Mouse (Mus musculus) regulatory T cell (primary cell): ENCODE results near the gene Negr1.

Experiments
- in situ Hi-C: fragments of 300-600 bp; cut with MboI, MseI; formaldehyde crosslinking; loops from one replicate; pipeline ENCODE4 v1.15.1; 2025; ENCODE audit warnings: high pct_unique_total_duplicates

Gene Negr1

GRCm38 (mm10) chr3:157105580-157106264 is 544.1 kb downstream of the Negr1 start:
- in situ Hi-C loops = no loop called here

GRCm38 (mm10) chr3:157108156-157108555 is 546.6 kb downstream of the Negr1 start:
- in situ Hi-C loops = no loop called here

GRCm38 (mm10) chr3:157109308-157109707 is 547.7 kb downstream of the Negr1 start:
- in situ Hi-C loops = no loop called here

GRCm38 (mm10) chr3:157115105-157115760 is 553.6 kb downstream of the Negr1 start:
- in situ Hi-C loops = no loop called here

GRCm38 (mm10) chr3:157116024-157116423 is 554.4 kb downstream of the Negr1 start:
- in situ Hi-C loops = no loop called here

GRCm38 (mm10) chr3:157119916-157120315 is 558.3 kb downstream of the Negr1 start:
- in situ Hi-C loops = no loop called here

- in situ Hi-C loops = no loop called here
Measured at GRCm38 (mm10) chr3:157146124-157146855, 584.7 kb downstream of the Negr1 start.

- in situ Hi-C loops = no loop called here
Measured at GRCm38 (mm10) chr3:157154902-157155301, 593.3 kb downstream of the Negr1 start.

- in situ Hi-C loops = no loop called here
Measured at GRCm38 (mm10) chr3:157155513-157155912, 593.9 kb downstream of the Negr1 start.

GRCm38 (mm10) chr3:157164840-157165595 is 603.4 kb downstream of the Negr1 start:
- in situ Hi-C loops = no loop called here

GRCm38 (mm10) chr3:157181975-157182374 is 620.4 kb downstream of the Negr1 start:
- in situ Hi-C loops = no loop called here

- in situ Hi-C loops = no loop called here
Measured at GRCm38 (mm10) chr3:157188939-157189725, 627.5 kb downstream of the Negr1 start.

- in situ Hi-C loops = no loop called here
Measured at GRCm38 (mm10) chr3:157189834-157190233, 628.2 kb downstream of the Negr1 start.

GRCm38 (mm10) chr3:157190551-157190950 is 629.0 kb downstream of the Negr1 start:
- in situ Hi-C loops = no loop called here

GRCm38 (mm10) chr3:157192021-157192420 is 630.4 kb downstream of the Negr1 start:
- in situ Hi-C loops = no loop called here

GRCm38 (mm10) chr3:157193141-157193540 is 631.5 kb downstream of the Negr1 start:
- in situ Hi-C loops = no loop called here

GRCm38 (mm10) chr3:157198659-157199058 is 637.1 kb downstream of the Negr1 start:
- in situ Hi-C loops = no loop called here

GRCm38 (mm10) chr3:157201726-157202125 is 640.1 kb downstream of the Negr1 start:
- in situ Hi-C loops = no loop called here

- in situ Hi-C loops = no loop called here
Measured at GRCm38 (mm10) chr3:157203573-157203972, 642.0 kb downstream of the Negr1 start.

GRCm38 (mm10) chr3:157206752-157207151 is 645.2 kb downstream of the Negr1 start:
- in situ Hi-C loops = no loop called here

- in situ Hi-C loops = no loop called here
Measured at GRCm38 (mm10) chr3:157208966-157209365, 647.4 kb downstream of the Negr1 start.
